Mouse (Mus musculus): ENCODE results near the gene Ano3. TPM values are rescaled to one million over a fixed set of nuclear protein-coding genes. Genes with fewer than 3 reads are reported as not detected.

Ano3 gene
- polyA plus RNA-seq, 1 experiment from 2014 or later = 1.00 TPM

DNA sequence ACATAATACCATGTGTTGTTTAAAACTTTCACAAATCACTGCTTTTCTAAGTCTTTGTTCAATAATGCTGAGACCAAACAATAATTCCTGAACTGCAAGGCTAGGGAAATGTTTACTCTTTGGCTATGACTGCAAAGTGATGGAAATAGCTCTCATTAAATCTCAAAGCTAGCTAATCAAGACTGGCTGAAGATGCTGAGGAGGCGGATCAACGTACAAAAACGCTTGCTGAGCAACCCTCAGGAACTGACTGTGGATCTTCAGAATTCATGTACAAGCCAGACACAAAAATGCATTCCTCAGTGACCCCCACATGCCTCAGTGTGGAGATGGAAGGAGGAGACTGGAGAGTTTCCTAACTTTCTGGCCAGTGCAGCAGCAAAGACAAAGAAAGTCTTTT, 155.3 kb downstream of the Ano3 start:
- H3K4me3 ChIP-seq = no peak overlapping the region
- H3K4me1 ChIP-seq (replicated peaks) = no peaks in the 10 kb centered on the region
- H3K27me3 ChIP-seq = no peaks in the 10 kb centered on the region
- ATAC-seq (ENCODE audit: low FRiP score, low read depth) = no peak
- no peaks in the 10 kb centered on the region for H3K9me3 ChIP-seq
- no peak overlapping the region for H3K27ac ChIP-seq (replicated peaks)
- H3K4me2 ChIP-seq = no peak overlapping the region
- 65% methylated on average over 3 of the region's 3 CpGs for WGBS
- no peaks in the 10 kb centered on the region for H3K36me3 ChIP-seq
- no peak overlapping the region for H3K9ac ChIP-seq

DNA sequence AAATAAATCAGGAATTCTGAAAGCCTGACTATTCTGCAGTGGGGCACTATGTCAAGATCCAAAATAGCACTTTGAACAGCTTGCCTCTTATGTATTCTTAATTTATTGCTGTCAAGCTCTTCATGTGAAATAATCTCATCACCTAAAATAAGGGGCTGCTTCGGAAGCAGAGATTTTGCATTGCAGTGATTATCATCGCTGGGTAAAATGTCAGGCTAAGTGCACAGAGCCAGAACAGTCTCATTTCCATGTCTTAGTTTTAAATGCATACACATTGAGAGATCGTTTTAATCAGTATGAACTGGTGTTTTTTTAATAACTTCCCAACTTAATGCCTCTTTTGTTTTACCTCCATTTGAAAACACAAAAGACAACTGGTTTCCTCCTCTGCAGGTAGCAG, 163.3 kb downstream of the Ano3 start:
- Histone ChIP-seq H3K27me3 (no peaks in the 10 kb centered on the region), H3K27ac (replicated peaks) (no peak overlapping the region), H3K4me3 (no peak overlapping the region), H3K9me3 (no peaks in the 10 kb centered on the region), H3K4me2 (no peak overlapping the region), H3K9ac (no peak overlapping the region), H3K36me3 (no peaks in the 10 kb centered on the region), H3K4me1 (replicated peaks) (no peaks in the 10 kb centered on the region)
- no peak for ATAC-seq (ENCODE audit: low FRiP score, low read depth)
- 77% methylated on average over 3 of the region's 3 CpGs for WGBS

DNA sequence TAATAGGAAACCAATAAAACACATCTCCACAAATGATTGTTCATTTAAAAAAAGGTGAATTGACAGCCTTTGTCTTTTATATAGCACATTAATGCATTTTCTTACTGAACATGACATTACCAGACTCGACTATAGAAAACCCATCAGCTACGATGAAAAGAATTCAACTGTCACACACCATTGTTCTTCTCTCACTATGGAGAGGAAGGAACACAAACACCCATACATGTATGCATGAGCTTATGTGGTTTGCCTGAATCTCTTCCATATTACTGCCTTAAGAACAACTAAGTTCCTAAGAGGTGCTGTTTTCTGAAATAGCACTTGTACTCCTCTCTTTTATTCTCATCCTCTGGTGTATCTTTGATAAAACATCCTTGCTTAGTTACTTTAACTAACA, 191.3 kb downstream of the Ano3 start:
- Histone ChIP-seq H3K4me3 (no peak overlapping the region), H3K4me2 (no peak overlapping the region), H3K27ac (replicated peaks) (no peak overlapping the region), H3K27me3 (no peaks in the 10 kb centered on the region), H3K36me3 (no peaks in the 10 kb centered on the region), H3K4me1 (replicated peaks) (no peaks in the 10 kb centered on the region), H3K9me3 (no peaks in the 10 kb centered on the region), H3K9ac (no peak overlapping the region)
- 36% methylated on average over 2 of the region's 2 CpGs for WGBS
- no peak for ATAC-seq (ENCODE audit: low FRiP score, low read depth)

GRCm38 (mm10) chr2:110757556-110757955, 193.2 kb downstream of the Ano3 start:
- H3K4me3 ChIP-seq = no peak overlapping the region
- no peak for ATAC-seq (ENCODE audit: low FRiP score, low read depth)
- no peaks in the 10 kb centered on the region for H3K36me3 ChIP-seq
- H3K27me3 ChIP-seq = no peaks in the 10 kb centered on the region
- H3K9me3 ChIP-seq = no peaks in the 10 kb centered on the region
- H3K9ac ChIP-seq = no peak overlapping the region
- WGBS = 89% methylated on average over 2 of the region's 2 CpGs
- H3K4me1 ChIP-seq (replicated peaks) = no peaks in the 10 kb centered on the region
- H3K4me2 ChIP-seq = no peak overlapping the region
- H3K27ac ChIP-seq (replicated peaks) = no peak overlapping the region

DNA sequence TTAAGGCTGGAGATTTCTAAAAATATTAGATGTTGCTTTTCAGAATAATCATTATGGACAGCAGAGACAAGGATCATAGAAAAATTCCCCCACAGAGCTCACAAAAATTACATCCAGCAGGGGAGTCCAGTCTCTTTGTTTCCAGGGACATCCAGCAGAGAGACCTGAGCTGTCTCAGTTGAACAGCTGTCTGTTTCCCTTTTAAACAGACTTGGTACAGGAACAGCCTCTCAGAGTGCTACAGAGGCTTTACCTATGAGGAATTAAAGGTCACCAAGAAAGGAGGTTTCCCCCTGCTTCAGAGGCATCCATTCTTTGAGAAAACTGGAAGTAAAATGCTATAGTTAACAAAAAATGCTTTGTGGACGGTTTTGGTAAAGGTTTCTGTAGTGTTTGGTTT, 210.2 kb downstream of the Ano3 start:
- Histone ChIP-seq H3K27ac (replicated peaks) (no peak overlapping the region), H3K4me1 (replicated peaks) (no peaks in the 10 kb centered on the region), H3K9me3 (no peaks in the 10 kb centered on the region), H3K9ac (no peak overlapping the region), H3K27me3 (no peaks in the 10 kb centered on the region), H3K36me3 (no peaks in the 10 kb centered on the region), H3K4me2 (no peak overlapping the region), H3K4me3 (no peak overlapping the region)
- WGBS = 53% methylated on average over 1 of the region's 1 CpGs
- ATAC-seq (ENCODE audit: low FRiP score, low read depth) = no peak

GRCm38 (mm10) chr2:110739781-110740180, 210.9 kb downstream of the Ano3 start:
- Histone ChIP-seq H3K9me3 (no peaks in the 10 kb centered on the region), H3K4me1 (replicated peaks) (no peaks in the 10 kb centered on the region), H3K27ac (replicated peaks) (no peak overlapping the region), H3K9ac (no peak overlapping the region), H3K36me3 (no peaks in the 10 kb centered on the region), H3K4me2 (no peak overlapping the region), H3K4me3 (no peak overlapping the region), H3K27me3 (no peaks in the 10 kb centered on the region)
- 47% methylated on average over 1 of the region's 1 CpGs for WGBS
- ATAC-seq (ENCODE audit: low FRiP score, low read depth) = no peak

DNA sequence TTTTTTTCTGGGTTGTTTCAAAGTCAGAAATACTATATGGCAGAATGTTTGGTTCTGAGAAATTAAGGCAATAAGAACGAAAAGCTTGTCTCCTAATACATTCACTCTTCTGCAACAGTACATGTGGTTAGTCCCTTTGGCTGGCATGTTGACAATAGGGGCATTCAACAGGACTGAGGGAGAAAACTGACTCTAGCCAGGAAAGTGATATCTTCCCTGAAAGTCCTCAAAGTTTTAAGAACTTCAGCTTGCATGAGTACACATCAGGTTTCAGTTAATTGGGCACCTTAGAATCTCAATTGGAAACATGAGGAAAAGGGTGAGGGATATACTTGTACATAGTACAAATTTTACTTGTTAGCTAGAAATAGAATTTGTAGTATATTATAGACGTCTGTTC, 212.7 kb downstream of the Ano3 start:
- Histone ChIP-seq H3K27me3 (no peaks in the 10 kb centered on the region), H3K4me2 (no peak overlapping the region), H3K36me3 (no peaks in the 10 kb centered on the region), H3K4me1 (replicated peaks) (no peaks in the 10 kb centered on the region), H3K4me3 (no peak overlapping the region), H3K9ac (no peak overlapping the region), H3K27ac (replicated peaks) (no peak overlapping the region), H3K9me3 (no peaks in the 10 kb centered on the region)
- 73% methylated on average over 2 of the region's 2 CpGs for WGBS
- no peak for ATAC-seq (ENCODE audit: low FRiP score, low read depth)

GRCm38 (mm10) chr2:110737236-110737635, 213.5 kb downstream of the Ano3 start:
- ATAC-seq (ENCODE audit: low FRiP score, low read depth) = no peak
- 90% methylated on average over 4 of the region's 4 CpGs for WGBS
- no peaks in the 10 kb centered on the region for H3K36me3 ChIP-seq
- H3K4me2 ChIP-seq = no peak overlapping the region
- H3K9me3 ChIP-seq = no peaks in the 10 kb centered on the region
- no peaks in the 10 kb centered on the region for H3K4me1 ChIP-seq (replicated peaks)
- no peak overlapping the region for H3K27ac ChIP-seq (replicated peaks)
- no peak overlapping the region for H3K4me3 ChIP-seq
- no peaks in the 10 kb centered on the region for H3K27me3 ChIP-seq
- H3K9ac ChIP-seq = no peak overlapping the region

DNA sequence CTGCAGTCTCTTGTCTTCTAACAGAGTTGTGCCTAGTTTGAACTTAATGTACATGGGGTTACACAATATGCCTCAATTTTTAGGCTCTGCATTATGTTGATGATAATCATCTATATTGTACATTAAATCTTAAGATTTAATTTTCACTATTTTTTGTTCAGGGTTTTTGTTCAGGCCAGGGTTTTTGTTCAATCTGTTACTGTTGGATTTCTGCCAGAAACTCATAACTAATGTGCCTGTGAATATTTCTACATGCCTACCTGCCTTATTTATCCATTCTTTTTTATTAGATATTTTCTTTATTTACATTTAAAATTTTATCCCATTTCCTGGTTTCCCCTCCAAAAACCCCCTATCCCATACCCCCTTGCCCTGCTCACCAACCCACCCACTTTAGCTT, 224.6 kb downstream of the Ano3 start:
- Histone ChIP-seq H3K36me3 (no peaks in the 10 kb centered on the region), H3K9ac (no peak overlapping the region), H3K27me3 (no peaks in the 10 kb centered on the region), H3K27ac (replicated peaks) (no peak overlapping the region), H3K4me2 (no peak overlapping the region), H3K4me1 (replicated peaks) (no peaks in the 10 kb centered on the region), H3K9me3 (no peaks in the 10 kb centered on the region), H3K4me3 (no peak overlapping the region)
- no peak for ATAC-seq (ENCODE audit: low FRiP score, low read depth)

- WGBS = 85% methylated on average over 1 of the region's 1 CpGs
Observed at GRCm38 (mm10) chr2:110722208-110722607, 228.5 kb downstream of the Ano3 start.

DNA sequence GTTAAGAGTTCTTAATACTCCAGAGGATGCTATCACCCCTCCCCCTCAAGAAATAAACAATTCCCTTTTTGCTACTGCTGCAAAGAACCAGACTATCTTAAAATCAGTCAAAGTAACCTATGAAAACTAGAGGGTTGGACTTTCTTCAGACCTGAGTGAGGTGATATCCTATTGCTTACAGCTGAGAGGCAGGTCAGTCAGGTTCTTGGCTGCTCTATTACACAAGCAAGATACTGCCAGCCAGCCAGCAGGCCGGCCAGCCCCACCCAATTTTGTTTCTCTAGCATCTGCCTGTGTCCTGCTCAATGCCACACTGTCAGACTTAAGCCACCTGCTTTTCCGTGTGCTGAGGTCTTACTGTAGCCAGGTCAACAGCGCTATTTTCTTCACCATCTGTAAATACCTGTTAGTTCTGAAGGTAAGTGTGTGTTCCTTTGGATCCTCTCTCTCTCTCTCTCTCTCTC, 229.4 kb downstream of the Ano3 start, which contains the start of gene Muc15:
TSS of gene Muc15 (plus strand) at position 51 of the 464 bp plus-strand sequence.
- Histone ChIP-seq H3K27me3 (no peaks in the 10 kb centered on the region), H3K27ac (replicated peaks) (no peak within 1 kb of the TSS), H3K9me3 (no peaks in the 10 kb centered on the region), H3K36me3 (no peaks in the 10 kb centered on the region), H3K9ac (no peak within 1 kb of the TSS), H3K4me2 (no peak within 1 kb of the TSS), H3K4me3 (no peak within 1 kb of the TSS), H3K4me1 (replicated peaks) (no peaks in the 10 kb centered on the region)
- 51% methylated on average over 3 of the region's 3 CpGs for WGBS
- ATAC-seq (ENCODE audit: low FRiP score, low read depth) = no peak

More at GRCm38 (mm10) chr2:110722208-110722607, 228.5 kb downstream of the Ano3 start:
- H3K36me3 ChIP-seq = no peaks in the 10 kb centered on the region
- no peak overlapping the region for H3K9ac ChIP-seq
- H3K4me2 ChIP-seq = no peak overlapping the region
- H3K4me1 ChIP-seq (replicated peaks) = no peaks in the 10 kb centered on the region
- no peaks in the 10 kb centered on the region for H3K9me3 ChIP-seq
- no peak for ATAC-seq (ENCODE audit: low FRiP score, low read depth)
- H3K27ac ChIP-seq (replicated peaks) = no peak overlapping the region
- no peak overlapping the region for H3K4me3 ChIP-seq
- H3K27me3 ChIP-seq = no peaks in the 10 kb centered on the region

GRCm38 (mm10) chr2:110719051-110719450, 231.7 kb downstream of the Ano3 start:
- Histone ChIP-seq H3K4me1 (replicated peaks) (no peaks in the 10 kb centered on the region), H3K4me2 (no peak overlapping the region), H3K36me3 (no peaks in the 10 kb centered on the region), H3K4me3 (no peak overlapping the region), H3K27ac (replicated peaks) (no peak overlapping the region), H3K9ac (no peak overlapping the region), H3K27me3 (no peaks in the 10 kb centered on the region), H3K9me3 (no peaks in the 10 kb centered on the region)
- no peak for ATAC-seq (ENCODE audit: low FRiP score, low read depth)

DNA sequence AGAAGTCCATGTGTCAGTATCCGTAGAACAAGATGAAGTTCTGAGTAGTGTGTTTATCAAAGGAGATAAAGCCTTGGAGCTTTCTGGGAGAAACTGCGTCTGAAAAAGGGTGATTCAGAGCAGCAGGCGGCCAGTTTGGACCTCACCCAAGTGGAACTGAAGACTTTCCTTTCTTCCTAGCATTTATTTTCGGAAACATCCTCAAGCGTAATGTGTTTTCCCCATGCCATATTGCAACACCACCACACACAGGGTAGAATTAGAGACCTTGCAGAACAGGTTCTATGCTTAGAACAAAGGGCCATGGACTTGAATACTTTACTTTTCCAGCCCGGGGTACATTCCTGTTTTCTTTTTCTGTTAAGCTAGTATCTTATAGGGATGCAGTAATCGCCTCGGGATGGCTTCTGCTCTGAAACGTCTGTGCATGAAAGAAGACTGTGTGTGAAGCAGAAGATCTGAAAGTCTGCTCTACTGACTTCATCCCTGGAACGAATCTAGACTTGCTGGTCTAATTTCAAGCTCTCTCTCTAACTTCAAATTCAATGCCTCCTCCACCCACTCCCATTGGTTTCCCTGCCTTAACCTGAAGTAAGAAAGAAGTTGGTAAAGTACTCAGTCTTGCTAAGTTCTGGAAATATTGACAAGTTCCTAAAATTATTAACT, 240.5 kb downstream of the Ano3 start:
- Histone ChIP-seq H3K27me3 (no peaks in the 10 kb centered on the region), H3K9ac (no peak overlapping the region), H3K36me3 (no peaks in the 10 kb centered on the region), H3K4me3 (no peak overlapping the region), H3K9me3 (no peaks in the 10 kb centered on the region), H3K4me1 (replicated peaks) (no peaks in the 10 kb centered on the region), H3K27ac (replicated peaks) (no peak overlapping the region), H3K4me2 (no peak overlapping the region)
- ATAC-seq (ENCODE audit: low FRiP score, low read depth) = no peak
- 85% methylated on average over 10 of the region's 10 CpGs for WGBS
